Mouse (Mus musculus): ENCODE data around the gene Arl8b. TPM values are rescaled to one million over a fixed set of nuclear protein-coding genes. Genes with fewer than 3 reads are reported as not detected.
A peak's percentile ranks its signal among the peaks of the same experiment; 100 is the strongest.

The Arl8b gene
- polyA plus RNA-seq, 2 experiments = 10.5 to 35.5 TPM

DNA sequence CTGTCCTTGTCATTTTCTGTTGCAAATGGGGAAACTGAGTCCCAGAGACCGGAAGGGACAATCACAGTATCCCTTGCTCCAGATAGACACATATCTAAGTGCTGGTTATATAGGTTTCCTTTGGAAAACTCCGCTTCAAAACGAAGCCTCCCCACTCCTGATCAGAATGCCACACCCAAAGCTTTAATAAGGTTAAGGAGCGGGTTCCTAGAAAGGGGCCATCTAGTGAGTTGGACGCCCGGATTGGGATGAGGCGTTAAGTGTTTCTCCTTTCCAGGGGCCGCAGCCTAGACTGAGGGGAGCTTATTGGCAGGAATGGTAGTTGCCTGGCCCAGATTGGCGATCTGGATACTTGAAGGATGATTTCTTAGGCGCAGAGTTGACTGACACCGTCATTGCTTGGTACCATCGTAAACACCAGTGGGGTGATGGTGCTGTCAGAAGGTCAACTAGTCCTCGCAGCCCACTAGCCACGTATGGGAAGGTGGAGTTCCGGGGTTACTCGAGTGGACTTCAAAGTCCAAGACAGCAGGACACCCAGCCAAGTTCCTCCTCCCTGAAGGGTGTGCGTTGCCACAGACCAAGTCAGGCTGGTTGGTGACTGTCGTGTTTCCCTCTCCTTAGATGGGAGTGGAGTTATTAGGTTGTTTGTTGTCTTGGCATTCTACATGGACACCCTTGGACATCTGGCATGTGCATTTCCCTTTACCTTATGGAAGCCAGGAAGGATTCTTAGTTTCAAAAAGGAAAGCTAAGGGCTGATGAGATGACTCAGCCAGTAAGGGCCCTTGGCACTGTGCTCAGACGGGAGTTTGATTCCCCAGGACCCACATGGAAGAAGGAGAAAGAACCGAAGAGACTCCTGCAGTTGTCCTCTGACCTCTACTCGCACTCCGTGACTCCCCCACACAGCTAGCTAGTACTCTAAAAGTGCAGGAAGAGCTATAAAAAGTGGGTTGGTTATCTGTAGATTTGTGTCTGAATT lies 46.8 kb downstream of the Arl8b start:
- TF ChIP-seq CTCF (IDR thresholded peaks at IDR 0.05; ENCODE audit: low read depth) = no peak
- TF ChIP-seq EP300 (IDR thresholded peaks at IDR 0.05; ENCODE audit: low read depth) = no peak
- H3K27ac ChIP-seq = no peak overlapping the region
- no peaks in the 10 kb centered on the region for H3K9me3 ChIP-seq (ENCODE audit: control insufficient read depth, low read length)
- DNase-seq (ENCODE audit: low read depth in 3 of 3, low spot score in 3 of 3) (peak in 1 of 3 experiments; percentile 40), ATAC-seq (ENCODE audit: insufficient read depth) (no peak)
- no peaks in the 10 kb centered on the region for H3K36me3 ChIP-seq (replicated peaks; ENCODE audit: control insufficient read depth, insufficient read depth, low read depth)
- H3K4me2 ChIP-seq (ENCODE audit: low read depth) = peak overlapping the region; percentile 91
- peaks cover 6 to 46% of the 10 kb centered on the region in 2 experiments for H3K4me1 ChIP-seq (replicated peaks; ENCODE audit: control insufficient read depth in 2 of 2, insufficient read depth in 2 of 2, low read length in 1 of 2)
- WGBS (ENCODE audit: insufficient replicate concordance) = 13% methylated on average over 22 of the region's 22 CpGs
- H3K9ac ChIP-seq (replicated peaks) = peak overlapping the region; percentile 82
- no peaks in the 10 kb centered on the region for H3K27me3 ChIP-seq (ENCODE audit: control insufficient read depth, insufficient read depth, low read length)
- H3K4me3 ChIP-seq (ENCODE audit: insufficient read depth in 1 of 2, low read depth in 2 of 2, low read length in 2 of 2) = peak overlapping the region; percentile 80 to 81

DNA sequence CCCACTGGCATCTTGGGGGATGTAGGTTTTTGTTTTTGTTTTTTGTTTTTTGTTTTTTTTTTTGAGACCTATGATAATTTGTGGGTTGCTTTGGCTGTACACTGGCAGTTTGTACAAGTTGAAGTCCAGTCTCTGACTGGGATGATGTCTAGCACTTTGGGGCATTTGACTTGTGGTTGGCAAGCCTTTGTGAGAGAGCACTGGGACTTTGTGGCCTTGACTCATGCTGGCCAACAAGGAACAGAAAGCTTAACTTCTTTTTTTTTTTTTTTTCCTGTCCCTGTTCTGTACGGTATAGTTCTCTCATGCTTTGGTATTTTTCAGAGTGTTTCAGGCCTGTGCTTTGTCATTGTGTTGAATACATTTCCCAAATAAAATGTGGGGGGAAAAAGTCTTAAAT lies 49.3 kb downstream of the Arl8b start:
- H3K9ac ChIP-seq (replicated peaks) = no peak overlapping the region
- 41% methylated on average over 1 of the region's 1 CpGs for WGBS (ENCODE audit: insufficient replicate concordance)
- peaks cover 6 to 53% of the 10 kb centered on the region in 2 experiments for H3K4me1 ChIP-seq (replicated peaks; ENCODE audit: control insufficient read depth in 2 of 2, insufficient read depth in 2 of 2, low read length in 1 of 2)
- no peak for TF ChIP-seq EP300 (IDR thresholded peaks at IDR 0.05; ENCODE audit: low read depth)
- H3K27me3 ChIP-seq (ENCODE audit: control insufficient read depth, insufficient read depth, low read length) = no peaks in the 10 kb centered on the region
- H3K9me3 ChIP-seq (ENCODE audit: control insufficient read depth, low read length) = no peaks in the 10 kb centered on the region
- no peak overlapping the region for H3K4me3 ChIP-seq (ENCODE audit: insufficient read depth in 1 of 2, low read depth in 2 of 2, low read length in 2 of 2)
- DNase-seq (ENCODE audit: low read depth in 3 of 3, low spot score in 3 of 3) = no peak
- H3K4me2 ChIP-seq (ENCODE audit: low read depth) = no peak overlapping the region
- H3K36me3 ChIP-seq (replicated peaks; ENCODE audit: control insufficient read depth, insufficient read depth, low read depth) = no peaks in the 10 kb centered on the region
- no peak for ATAC-seq (ENCODE audit: insufficient read depth)
- no peak overlapping the region for H3K27ac ChIP-seq

DNA sequence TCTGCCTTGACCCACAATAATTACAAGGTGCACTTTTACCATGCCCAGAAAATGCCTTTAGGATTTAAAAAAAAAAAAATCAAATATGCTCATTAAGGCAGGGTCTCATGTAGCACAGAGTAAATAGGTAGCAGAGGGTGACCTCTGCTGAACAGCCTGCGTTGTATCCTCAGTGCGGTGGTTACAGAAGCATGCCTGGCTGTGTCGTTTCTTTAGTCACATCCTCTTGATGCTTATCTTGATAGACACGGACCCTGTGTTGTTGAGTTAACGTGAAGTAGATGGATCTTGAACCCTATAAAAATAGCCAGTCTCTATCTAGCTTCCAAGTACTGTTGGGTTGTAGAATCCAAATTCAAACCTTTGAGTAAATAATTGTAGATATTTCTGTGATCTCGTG lies 50.1 kb downstream of the Arl8b start:
- H3K36me3 ChIP-seq (replicated peaks; ENCODE audit: control insufficient read depth, insufficient read depth, low read depth) = no peaks in the 10 kb centered on the region
- H3K4me1 ChIP-seq (replicated peaks; ENCODE audit: control insufficient read depth in 2 of 2, insufficient read depth in 2 of 2, low read length in 1 of 2) = peaks cover 6 to 49% of the 10 kb centered on the region in 2 experiments
- no peaks in the 10 kb centered on the region for H3K27me3 ChIP-seq (ENCODE audit: control insufficient read depth, insufficient read depth, low read length)
- no peaks in the 10 kb centered on the region for H3K9me3 ChIP-seq (ENCODE audit: control insufficient read depth, low read length)
- ATAC-seq (ENCODE audit: insufficient read depth) (no peak), DNase-seq (ENCODE audit: low read depth in 3 of 3, low spot score in 3 of 3) (no peak)
- WGBS (ENCODE audit: insufficient replicate concordance) = 12% methylated on average over 6 of the region's 6 CpGs
- no peak overlapping the region for H3K27ac ChIP-seq
- H3K4me2 ChIP-seq (ENCODE audit: low read depth) = no peak overlapping the region
- no peak overlapping the region for H3K9ac ChIP-seq (replicated peaks)
- TF ChIP-seq CTCF (IDR thresholded peaks at IDR 0.05; ENCODE audit: low read depth) (no peak), EP300 (IDR thresholded peaks at IDR 0.05; ENCODE audit: low read depth) (no peak)
- H3K4me3 ChIP-seq (ENCODE audit: insufficient read depth in 1 of 2, low read depth in 2 of 2, low read length in 2 of 2) = no peak overlapping the region

DNA sequence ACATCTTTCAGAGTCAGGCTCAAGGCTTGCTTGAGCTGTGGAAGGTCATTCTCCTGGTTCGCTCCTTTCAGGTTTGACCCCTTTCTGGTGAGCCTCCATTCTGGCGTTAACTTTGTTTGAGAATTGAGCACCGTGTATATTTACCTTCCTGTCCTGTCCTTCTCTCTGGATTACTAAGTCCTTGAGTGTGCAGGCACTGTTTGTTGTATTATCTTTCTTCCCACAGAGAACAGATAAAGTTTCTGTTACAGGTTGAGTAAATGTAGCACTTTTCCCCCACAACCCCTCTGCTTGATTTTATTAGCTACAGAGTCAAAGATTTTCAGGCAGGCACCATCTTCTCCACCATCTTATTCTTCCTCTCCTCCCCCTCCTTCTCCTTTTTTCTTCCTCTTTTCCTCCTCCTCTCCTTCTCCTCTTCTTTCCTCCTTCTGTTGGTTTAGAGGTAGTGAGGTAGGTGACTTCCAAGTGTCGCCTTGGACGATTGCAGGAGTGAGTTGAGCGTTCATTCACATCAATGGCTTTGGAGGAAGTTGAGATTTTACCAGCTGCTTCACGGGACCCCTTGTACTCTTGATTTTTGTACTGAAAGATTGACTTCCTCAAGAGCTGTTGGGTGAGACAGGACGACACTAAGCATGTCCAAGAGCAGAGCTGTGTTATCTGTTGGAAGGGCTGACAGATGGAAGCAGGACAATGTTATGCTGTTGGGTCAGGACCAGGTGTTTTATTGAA lies 51.2 kb downstream of the Arl8b start:
- Histone ChIP-seq H3K4me3 (ENCODE audit: insufficient read depth in 1 of 2, low read depth in 2 of 2, low read length in 2 of 2) (no peak overlapping the region), H3K36me3 (replicated peaks; ENCODE audit: control insufficient read depth, insufficient read depth, low read depth) (no peaks in the 10 kb centered on the region), H3K9me3 (ENCODE audit: control insufficient read depth, low read length) (no peaks in the 10 kb centered on the region), H3K4me2 (ENCODE audit: low read depth) (peak overlapping the region; percentile 28), H3K27me3 (ENCODE audit: control insufficient read depth, insufficient read depth, low read length) (no peaks in the 10 kb centered on the region), H3K27ac (no peak overlapping the region), H3K4me1 (replicated peaks; ENCODE audit: control insufficient read depth in 2 of 2, insufficient read depth in 2 of 2, low read length in 1 of 2) (peaks cover 6 to 48% of the 10 kb centered on the region in 2 experiments), H3K9ac (replicated peaks) (no peak overlapping the region)
- TF ChIP-seq EP300 (IDR thresholded peaks at IDR 0.05; ENCODE audit: low read depth) (no peak), CTCF (IDR thresholded peaks at IDR 0.05; ENCODE audit: low read depth) (no peak)
- DNase-seq (ENCODE audit: low read depth in 3 of 3, low spot score in 3 of 3) = no peak
- 32% methylated on average over 8 of the region's 8 CpGs for WGBS (ENCODE audit: insufficient replicate concordance)
- ATAC-seq (ENCODE audit: insufficient read depth) = no peak
